Mouse (Mus musculus) kidney, adult 2 months (tissue): ENCODE results near the gene Hist1h3d.
"Not testable (repeated sequence)": the region's sequence is repeated elsewhere in the genome, so short reads cannot be mapped to it uniquely, and the experiment has no call there.

Experiments
- CTCF ChIP-seq: fragments of 200-500 bp; conservative IDR thresholded peaks from 2 replicates; pipeline ENCODE4 v1.5.1; 2011; ENCODE audit warnings: low read depth, mild to moderate bottlenecking, control low read depth, low read length, moderate library complexity, mixed read lengths; ENCODE audit not compliant: insufficient read depth, insufficient read length
- POLR2A ChIP-seq: fragments of 200-500 bp; IDR thresholded peaks from one replicate; pipeline ENCODE4 v1.6.1; 2011; ENCODE audit warnings: low read depth, low read length, control low read depth

- not testable (repeated sequence) for TF ChIP-seq POLR2A, CTCF
Measured at GRCm38 (mm10) chr13:23542999-23543607, 32.5 kb upstream of the Hist1h3d start, which contains the start of gene Hist1h2bh.
